Mouse (Mus musculus): ENCODE measurements around the gene Slc19a1.

DNA sequence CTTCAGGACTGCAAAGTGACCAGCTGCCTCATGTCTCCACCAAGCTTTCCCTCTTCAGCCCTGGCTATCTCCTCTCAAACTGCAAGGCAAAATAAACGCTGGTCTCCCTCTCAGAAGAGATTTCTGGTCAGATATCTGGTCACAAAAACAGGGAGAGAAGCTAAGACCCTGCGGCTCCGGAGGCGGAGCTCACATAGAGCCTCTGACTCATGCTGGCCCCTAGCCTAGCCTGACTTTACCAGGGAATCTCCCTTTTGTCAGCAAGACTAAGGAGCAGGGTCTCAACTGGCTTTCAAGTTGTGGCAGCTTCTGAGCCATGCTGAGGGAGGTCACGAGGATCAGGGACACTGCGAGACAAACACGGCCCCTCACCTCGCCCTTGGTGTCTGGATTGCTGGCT is 57.3 kb downstream of the Slc19a1 start:
- TF ChIP-seq CTCF (IDR thresholded peaks at IDR 0.05; ENCODE audit: borderline replicate concordance, insufficient read depth, low read depth, low read length) (no peak), POLR2A (IDR thresholded peaks at IDR 0.05; ENCODE audit: borderline replicate concordance, insufficient read depth, low read length) (no peak)

Measured in cerebellum, adult 2 months (tissue).